8 mouse cellular contexts compared by ENCODE assay signal in genomic region chr6:117900126-117901080, GRCm38 (mm10). TPM values are rescaled to one million over a fixed set of nuclear protein-coding genes. Genes with fewer than 3 reads are reported as not detected.
DNase-seq lines count a peak whose midpoint lies in the region; ATAC-seq and TF ChIP-seq lines count a peak whose summit lies in the region.

Gene Hnrnpf, plus strand, starts transcription at chr6:117900324.

- no peak for TF ChIP-seq RAD21 in CH12.LX (IDR thresholded peaks at IDR 0.05; ENCODE audit: low read depth, low read length)

- peak; percentile 87 for DNase-seq in 3T3-L1 (ENCODE audit: low read depth, low spot score)
- peak; percentile 86 for DNase-seq in CH12.LX (ENCODE audit: extremely low read depth)
- DNase-seq in layer of hippocampus, postnatal 36 days, result peak; percentile 29 to 31
- DNase-seq in midbrain, embryonic 11.5 days (ENCODE audit: low spot score, missing footprints), result no peak
- DNase-seq in thymus, postnatal 25 days, result peak; percentile 80
- no peak for DNase-seq in urinary bladder, adult 18-20 months (ENCODE audit: low spot score in 2 of 2)

- in situ Hi-C loops in CH12.LX (cut with MboI; ENCODE audit: low pct_ligation_motif_present, low pct_unique_long_range_greater_than_20kb, low sequenced_read_pairs), result no loop called here

- peak within 1 kb of the TSS; percentile 88 for H3K9ac ChIP-seq in CH12.LX (ENCODE audit: insufficient read depth, low read depth)
- no peak within 1 kb of the TSS for H3K9ac ChIP-seq in embryonic facial prominence, embryonic 13.5 days
- no peak within 1 kb of the TSS for H3K9ac ChIP-seq in heart, embryonic 14.5 days (ENCODE audit: low read length)
- no peak within 1 kb of the TSS for H3K9ac ChIP-seq in midbrain, embryonic 11.5 days (ENCODE audit: low read length)

- peak within 1 kb of the TSS; percentile 98 for H3K4me2 ChIP-seq in CH12.LX (ENCODE audit: insufficient read depth, low read depth, poor library complexity, severe bottlenecking)
- no peak within 1 kb of the TSS for H3K4me2 ChIP-seq in embryonic facial prominence, embryonic 13.5 days
- H3K4me2 ChIP-seq in heart, embryonic 14.5 days (ENCODE audit: low read length), result no peak within 1 kb of the TSS
- H3K4me2 ChIP-seq in midbrain, embryonic 11.5 days, result no peak within 1 kb of the TSS

- peak; percentile 31; the same call in 1 of the 2 replicates for TF ChIP-seq EP300 in CH12.LX (IDR thresholded peaks at IDR 0.05; ENCODE audit: low read length)

- no peaks in the 10 kb centered on the region for H3K27me3 ChIP-seq in CH12.LX (replicated peaks)
- H3K27me3 ChIP-seq in embryonic facial prominence, embryonic 13.5 days, result no peaks in the 10 kb centered on the region
- H3K27me3 ChIP-seq in heart, embryonic 14.5 days (ENCODE audit: control insufficient read depth, insufficient read depth, low read length), result no peaks in the 10 kb centered on the region
- H3K27me3 ChIP-seq in midbrain, embryonic 11.5 days (ENCODE audit: control insufficient read depth, insufficient read depth, low read length), result no peaks in the 10 kb centered on the region

- no peak for TF ChIP-seq CTCF in CH12.LX (conservative IDR thresholded peaks at IDR 0.05 in 1 of 2, IDR thresholded peaks at IDR 0.05 in 1 of 2; ENCODE audit: low read depth in 2 of 2, low read length in 2 of 2)

- H3K36me3 ChIP-seq in CH12.LX (replicated peaks in 1 of 2; ENCODE audit: control insufficient read depth in 1 of 2, insufficient read depth in 1 of 2, low read length in 1 of 2), result peaks cover 0 to 5% of the 10 kb centered on the region in 2 experiments
- no peaks in the 10 kb centered on the region for H3K36me3 ChIP-seq in embryonic facial prominence, embryonic 13.5 days
- H3K36me3 ChIP-seq in heart, embryonic 14.5 days (ENCODE audit: control insufficient read depth, insufficient read depth, low read length), result no peaks in the 10 kb centered on the region
- H3K36me3 ChIP-seq in midbrain, embryonic 11.5 days (ENCODE audit: control insufficient read depth, insufficient read depth, low read length), result no peaks in the 10 kb centered on the region

- peak within 1 kb of the TSS; percentile 61 to 88 (median 79) for H3K4me3 ChIP-seq in CH12.LX (replicated peaks in 1 of 3; ENCODE audit: low read depth in 2 of 3, low read length in 2 of 3, poor library complexity in 1 of 3)
- no peak within 1 kb of the TSS for H3K4me3 ChIP-seq in embryonic facial prominence, embryonic 13.5 days
- no peak within 1 kb of the TSS for H3K4me3 ChIP-seq in heart, embryonic 14.5 days (ENCODE audit: control insufficient read depth in 1 of 2, insufficient read depth in 1 of 2, low read depth in 1 of 2, low read length in 2 of 2)
- no peak within 1 kb of the TSS for H3K4me3 ChIP-seq in midbrain, embryonic 11.5 days (ENCODE audit: low read depth, low read length)

- 74% methylated on average over 17 of the region's 17 CpGs for WGBS in embryonic facial prominence, embryonic 13.5 days
- 58% methylated on average over 17 of the region's 17 CpGs for WGBS in heart, embryonic 14.5 days
- 85% methylated on average over 17 of the region's 17 CpGs for WGBS in midbrain, embryonic 11.5 days

- peaks cover 44% of the 10 kb centered on the region for H3K79me2 ChIP-seq in CH12.LX (replicated peaks; ENCODE audit: control insufficient read depth, extremely low read depth, insufficient read depth, poor library complexity, severe bottlenecking)

- no peak for ATAC-seq in embryonic facial prominence, embryonic 13.5 days (ENCODE audit: insufficient number of reproducible peaks, insufficient read depth, low FRiP score, low TSS enrichment, low read depth)
- ATAC-seq in heart, embryonic 14.5 days (ENCODE audit: insufficient number of reproducible peaks, insufficient read depth, low FRiP score, low read depth), result no peak
- no peak for ATAC-seq in midbrain, embryonic 11.5 days (ENCODE audit: low FRiP score)

- TF ChIP-seq POLR2A in CH12.LX (IDR thresholded peaks at IDR 0.05; ENCODE audit: low read depth, low read length), result peak; percentile 51

- no peaks in the 10 kb centered on the region for H3K9me3 ChIP-seq in CH12.LX (replicated peaks; ENCODE audit: low read length)
- no peaks in the 10 kb centered on the region for H3K9me3 ChIP-seq in embryonic facial prominence, embryonic 13.5 days
- no peaks in the 10 kb centered on the region for H3K9me3 ChIP-seq in heart, embryonic 14.5 days (ENCODE audit: control insufficient read depth, low read length)
- no peaks in the 10 kb centered on the region for H3K9me3 ChIP-seq in midbrain, embryonic 11.5 days (ENCODE audit: control insufficient read depth, low read length)

- H3K27ac ChIP-seq in CH12.LX (ENCODE audit: insufficient read depth, low read depth), result peak within 1 kb of the TSS; percentile 89
- no peak within 1 kb of the TSS for H3K27ac ChIP-seq in embryonic facial prominence, embryonic 13.5 days
- no peak within 1 kb of the TSS for H3K27ac ChIP-seq in heart, embryonic 14.5 days (replicated peaks in 1 of 2; ENCODE audit: control insufficient read depth in 1 of 2, insufficient read depth in 1 of 2, low read depth in 2 of 2, low read length in 2 of 2)
- no peak within 1 kb of the TSS for H3K27ac ChIP-seq in midbrain, embryonic 11.5 days (ENCODE audit: low read depth, low read length)

- dilution Hi-C loops in CH12.LX (cut with MboI; ENCODE audit: extremely low pct_ligation_motif_present, extremely low pct_unique_long_range_greater_than_20kb, low sequenced_read_pairs), result no loop called here

- H3K4me1 ChIP-seq in CH12.LX (ENCODE audit: control insufficient read depth in 1 of 2, insufficient read depth in 2 of 2), result peaks cover 9 to 30% of the 10 kb centered on the region in 2 experiments; a peak in 3 of 4 replicates
- peaks cover 4% of the 10 kb centered on the region; the same call in 1 of the 2 replicates for H3K4me1 ChIP-seq in embryonic facial prominence, embryonic 13.5 days
- peaks cover 3% of the 10 kb centered on the region in 2 experiments for H3K4me1 ChIP-seq in heart, embryonic 14.5 days (ENCODE audit: control insufficient read depth in 2 of 2, insufficient read depth in 2 of 2, low read length in 2 of 2)
- H3K4me1 ChIP-seq in midbrain, embryonic 11.5 days (ENCODE audit: control insufficient read depth, insufficient read depth, low read length), result peaks cover under 1% of the 10 kb centered on the region

TF ChIP-seq in CH12.LX, 34 proteins besides CTCF, POLR2A, EP300 and RAD21 (continues in another document):
- TF ChIP-seq ZMIZ1 (IDR thresholded peaks at IDR 0.05; ENCODE audit: low read depth, low read length), result peak; percentile 55; the same call in 1 of the 2 replicates
- no peak for TF ChIP-seq MYC (IDR thresholded peaks at IDR 0.05; ENCODE audit: low read depth, low read length)
- no peak for TF ChIP-seq CHD1 (IDR thresholded peaks at IDR 0.05; ENCODE audit: low read depth, low read length)
- peak; percentile 88 for TF ChIP-seq ELF1 (IDR thresholded peaks at IDR 0.05; ENCODE audit: low read depth, low read length)
- TF ChIP-seq ETS1 (conservative IDR thresholded peaks at IDR 0.05; ENCODE audit: low read depth, low read length), result 0 out of 2 replicates have a peak, but pooled peaks have one; percentile 7
- 0 out of 2 replicates have a peak, but pooled peaks have one; percentile 50 for TF ChIP-seq KAT2A (IDR thresholded peaks at IDR 0.05; ENCODE audit: insufficient replicate concordance, low read length)
- peak; percentile 65 for TF ChIP-seq TBP (conservative IDR thresholded peaks at IDR 0.05; ENCODE audit: low read depth, low read length)
- no peak; the same call in 1 of the 2 replicates for TF ChIP-seq RCOR1 (conservative IDR thresholded peaks at IDR 0.05; ENCODE audit: low read depth, low read length)
- TF ChIP-seq NRF1 (IDR thresholded peaks at IDR 0.05; ENCODE audit: low read depth, low read length), result peak; percentile 35; the same call in 1 of the 2 replicates
- TF ChIP-seq CHD2 (IDR thresholded peaks at IDR 0.05; ENCODE audit: low read length), result peak; percentile 39
- TF ChIP-seq ZKSCAN1 (IDR thresholded peaks at IDR 0.05; ENCODE audit: borderline replicate concordance, low read depth, low read length), result no peak
- TF ChIP-seq MAZ (IDR thresholded peaks at IDR 0.05; ENCODE audit: low read depth, low read length), result no peak
- TF ChIP-seq GABPA (IDR thresholded peaks at IDR 0.05; ENCODE audit: insufficient replicate concordance, low read depth, low read length), result no peak
- no peak for TF ChIP-seq PAX5 (IDR thresholded peaks at IDR 0.05; ENCODE audit: low read length)
- 0 out of 2 replicates have a peak, but pooled peaks have one; percentile 36 for TF ChIP-seq MAFK (IDR thresholded peaks at IDR 0.05; ENCODE audit: insufficient replicate concordance, low read length)
- TF ChIP-seq ZNF384 (IDR thresholded peaks at IDR 0.05; ENCODE audit: low read depth, low read length), result peak; percentile 66
- no peak for TF ChIP-seq ZC3H11A (IDR thresholded peaks at IDR 0.05; ENCODE audit: low read depth, low read length)
- peak; percentile 79 for TF ChIP-seq TCF12 (IDR thresholded peaks at IDR 0.05; ENCODE audit: low read depth, low read length)
- no peak for TF ChIP-seq JUND (conservative IDR thresholded peaks at IDR 0.05; ENCODE audit: low read depth, low read length)
- TF ChIP-seq E2F4 (IDR thresholded peaks at IDR 0.05; ENCODE audit: insufficient replicate concordance, low read depth, low read length), result no peak
- 0 out of 2 replicates have a peak, but pooled peaks have one; percentile 48 for TF ChIP-seq MAX (IDR thresholded peaks at IDR 0.05; ENCODE audit: low read length)
- TF ChIP-seq SMC3 (IDR thresholded peaks at IDR 0.05; ENCODE audit: low read depth, low read length), result no peak
- peak; percentile 48 for TF ChIP-seq MXI1 (IDR thresholded peaks at IDR 0.05; ENCODE audit: low read depth, low read length)
- no peak for TF ChIP-seq USF2 (conservative IDR thresholded peaks at IDR 0.05; ENCODE audit: low read depth, low read length)
- TF ChIP-seq SIN3A (IDR thresholded peaks at IDR 0.05; ENCODE audit: low read length), result peak; percentile 51
- TF ChIP-seq BHLHE40 (IDR thresholded peaks at IDR 0.05; ENCODE audit: low read depth, low read length), result no peak
- TF ChIP-seq MEF2A (IDR thresholded peaks at IDR 0.05; ENCODE audit: borderline replicate concordance, low read depth, low read length), result peak; percentile 32; the same call in 1 of the 2 replicates
- peak; percentile 71; the same call in 1 of the 2 replicates for TF ChIP-seq NELFE (IDR thresholded peaks at IDR 0.05; ENCODE audit: low read depth, low read length)

RNA-seq across cellular contexts. Expression of gene Hnrnpf, which starts in this region (rescaled TPM):
- total RNA-seq in CH12.LX (2012; rRNA removed), result 598 and 821 TPM in 2 replicates
- 1,196 and 1,374 TPM in 2 replicates for total RNA-seq in CH12.LX (2014; rRNA removed)
- polyA plus RNA-seq in CH12.LX (2012; ENCODE audit: insufficient read length, low read depth), result 790 and 847 TPM in 2 replicates
- 612 and 649 TPM in 2 replicates for polyA plus RNA-seq in embryonic facial prominence, embryonic 13.5 days (2015; fragmentation: Nextera tagmentation; extraction: Ambion mirVana)
- polyA plus RNA-seq in heart, embryonic 14.5 days (2014; fragmentation: Nextera tagmentation; extraction: Ambion mirVana), result 457 and 471 TPM in 2 replicates
- 100 to 1,000 TPM; 124 to 148 TPM for total RNA-seq in layer of hippocampus, postnatal 36 days (2021)
- polyA plus RNA-seq in midbrain, embryonic 11.5 days (2014; fragmentation: Nextera tagmentation; extraction: Ambion mirVana), result 723 and 735 TPM in 2 replicates

Comparison
In these comparisons a context has a peak if more than half of its experiments do, and no peak if none do; other contexts are left out.
1. RNA of gene Hnrnpf (total RNA-seq): 598 to 1,374 TPM in CH12.LX; 124 to 148 TPM in layer of hippocampus, postnatal 36 days; every median in the first group is over 4 times any median in the second.
2. DNase-seq: peak in 3T3-L1 (single experiment), CH12.LX (single experiment), layer of hippocampus, postnatal 36 days (2 of 2) and thymus, postnatal 25 days (single experiment); none in midbrain, embryonic 11.5 days (single experiment) and urinary bladder, adult 18-20 months (0 of 2).
3. H3K4me3 ChIP-seq: peak in CH12.LX (3 of 3); none in embryonic facial prominence, embryonic 13.5 days (single experiment), heart, embryonic 14.5 days (0 of 2) and midbrain, embryonic 11.5 days (single experiment).